In genomic region chr5:124192726-124193285, GRCm38 (mm10) we compare ENCODE assay signal across 12 mouse cellular contexts. TPM values are rescaled to one million over a fixed set of nuclear protein-coding genes. Genes with fewer than 3 reads are reported as not detected.
A peak's percentile ranks its signal among the peaks of the same experiment; 100 is the strongest.
DNase-seq lines count a peak whose midpoint lies in the region; ATAC-seq and TF ChIP-seq lines count a peak whose summit lies in the region.
"Had no signal": no experiment of that assay in that cellular context is flagged by ENCODE, and none has a peak within 500 bp of the region (broad histone marks: within the 10 kb centered on the region; RNA-seq: fewer than 3 reads in every experiment).

No protein-coding gene starts in this region.

- TF ChIP-seq POLR2A in cortical plate, adult 2 months (IDR thresholded peaks at IDR 0.05; ENCODE audit: extremely low read depth, insufficient read depth, low read length) = no peak

- DNase-seq in heart, adult 11 months = peak; percentile 96
- DNase-seq in heart, adult 9 months (ENCODE audit: low spot score in 2 of 2) = no peak
- no peak for DNase-seq in kidney, adult 18-20 months
- no peak for DNase-seq in frontal cortex, postnatal 14 days (ENCODE audit: low spot score in 2 of 2)
- DNase-seq in lung, postnatal 25 days (ENCODE audit: low spot score) = no peak
- DNase-seq: adrenal gland, postnatal 25 days; cerebellum, postnatal 10 days; liver had no signal

- H3K9me3 ChIP-seq in hindbrain, embryonic 12.5 days (replicated peaks) = no peaks in the 10 kb centered on the region
- no peaks in the 10 kb centered on the region for H3K9me3 ChIP-seq in midbrain, embryonic 16.5 days (replicated peaks; ENCODE audit: control insufficient read depth, low read length, poor library complexity, severe bottlenecking)

- H3K27me3 ChIP-seq in hindbrain, embryonic 12.5 days = no peaks in the 10 kb centered on the region
- no peaks in the 10 kb centered on the region for H3K27me3 ChIP-seq in midbrain, embryonic 16.5 days (ENCODE audit: control insufficient read depth, insufficient read depth, low read depth, low read length)

- H3K4me3 ChIP-seq in cortical plate, adult 2 months (ENCODE audit: insufficient read depth, low read length) = no peak overlapping the region
- no peak overlapping the region for H3K4me3 ChIP-seq in hindbrain, embryonic 12.5 days
- no peak overlapping the region for H3K4me3 ChIP-seq in midbrain, embryonic 16.5 days (ENCODE audit: low read depth, low read length)

- no peaks in the 10 kb centered on the region for H3K36me3 ChIP-seq in hindbrain, embryonic 12.5 days
- no peaks in the 10 kb centered on the region for H3K36me3 ChIP-seq in midbrain, embryonic 16.5 days (ENCODE audit: control insufficient read depth, insufficient read depth, low read length)

- ATAC-seq in hindbrain, embryonic 12.5 days (ENCODE audit: low FRiP score) = no peak
- peak; percentile 43; the same call in 1 of the 2 replicates for ATAC-seq in midbrain, embryonic 16.5 days
- ATAC-seq: intestine, postnatal 0 days had no signal

- H3K9ac ChIP-seq in hindbrain, embryonic 12.5 days = peak overlapping the region; percentile 38
- peak overlapping the region; percentile 53 for H3K9ac ChIP-seq in midbrain, embryonic 16.5 days (ENCODE audit: low read depth, low read length)

- no peak for TF ChIP-seq CTCF in cortical plate, adult 2 months (IDR thresholded peaks at IDR 0.05; ENCODE audit: extremely low read depth, insufficient read depth, low read length)

- H3K27ac ChIP-seq in cortical plate, adult 2 months (ENCODE audit: insufficient read depth, low read length) = peak overlapping the region; percentile 52
- H3K27ac ChIP-seq in hindbrain, embryonic 12.5 days = peak overlapping the region; percentile 23; the same call in 1 of the 2 replicates
- peak overlapping the region; percentile 69 for H3K27ac ChIP-seq in midbrain, embryonic 16.5 days (ENCODE audit: low read length)

- H3K4me2 ChIP-seq in hindbrain, embryonic 12.5 days (replicated peaks) = 0 out of 2 replicates have a peak overlapping the region, but pooled peaks have one; percentile 3
- H3K4me2 ChIP-seq in midbrain, embryonic 16.5 days (ENCODE audit: low read length) = peak overlapping the region; percentile 40

- WGBS in hindbrain, embryonic 12.5 days = 63% methylated on average over 10 of the region's 10 CpGs
- 26% methylated on average over 10 of the region's 10 CpGs for WGBS in midbrain, embryonic 16.5 days

- H3K4me1 ChIP-seq in cortical plate, adult 2 months (ENCODE audit: control insufficient read depth, insufficient read depth, low read length) = peaks cover 25% of the 10 kb centered on the region
- H3K4me1 ChIP-seq in hindbrain, embryonic 12.5 days = peaks cover 28% of the 10 kb centered on the region
- peaks cover 32% of the 10 kb centered on the region for H3K4me1 ChIP-seq in midbrain, embryonic 16.5 days (ENCODE audit: control insufficient read depth, insufficient read depth, low read length)

RNA-seq across cellular contexts. Expression of gene Pitpnm2, which starts 56.8 kb away (rescaled TPM):
- polyA plus RNA-seq in cortical plate, adult 2 months (2012; rRNA removed) = 178 and 196 TPM in 2 replicates
- 6.9 and 7.0 TPM in 2 replicates for polyA plus RNA-seq in hindbrain, embryonic 12.5 days (2016; fragmentation: Nextera tagmentation; extraction: Ambion mirVana)
- 9.6 and 10.9 TPM in 2 replicates for polyA plus RNA-seq in midbrain, embryonic 16.5 days (2015; fragmentation: Nextera tagmentation; extraction: Ambion mirVana)

Comparison
In these comparisons a context has a peak if more than half of its experiments do, and no peak if none do; other contexts are left out.
1. RNA of gene Pitpnm2, which starts 56.8 kb away (polyA plus RNA-seq): 178 to 196 TPM in cortical plate, adult 2 months; 9.6 to 10.9 TPM in midbrain, embryonic 16.5 days and 6.9 to 7.0 TPM in hindbrain, embryonic 12.5 days; every median in the first group is over 10 times any median in the second.
2. Peak in every context shown above with its lines, with median percentiles within 50 percentile points of each other: H3K27ac ChIP-seq.